Mouse (Mus musculus) hindlimb bud, embryonic 11.5 days (tissue): Measurements from ENCODE around the gene Slit2.

ENCODE experiments used
- DNase-seq: peaks from one replicate; pipeline ENCODE4 v3.0.0-alpha.2; 2012; ENCODE audit warnings: low read depth, low spot score; ENCODE audit errors: extremely low spot score

Slit2 gene

DNA sequence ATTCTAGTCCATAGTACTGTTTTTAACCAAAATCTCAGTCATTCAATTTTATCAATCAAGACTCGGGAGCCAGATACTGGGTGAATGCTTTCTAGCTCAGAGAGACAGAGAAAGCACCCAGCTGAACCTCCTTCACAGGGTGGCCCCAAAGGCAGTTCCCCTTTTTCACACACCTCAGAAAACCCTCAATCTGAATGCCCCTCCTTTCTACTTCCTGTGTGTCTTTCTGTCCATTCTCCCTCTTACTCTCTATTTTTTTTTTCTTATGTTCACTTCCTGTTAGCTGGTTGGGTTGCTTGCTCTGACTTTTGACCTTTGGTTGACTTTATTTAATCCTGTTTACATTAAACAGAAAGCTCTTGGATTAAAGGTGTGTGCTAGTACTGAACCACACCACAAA lies 366.4 kb downstream of the Slit2 start:
- DNase-seq, result no peak
